Mouse (Mus musculus) adrenal gland (tissue): ENCODE results near the gene Lztr1.

Experiments used
- intact Hi-C: fragments of 180-260 bp; cut with DNase I; formaldehyde crosslinking; loops from one replicate; pipeline ENCODE4 v1.15.1; 2025
- long read RNA-seq, 2 experiments: library from polyadenylated mRNA; unstranded; transcript quantifications; one replicate each; pipeline ENCODE4 v2.0.0; 2020; ENCODE audit warnings: borderline replicate concordance in 1 of 2; ENCODE audit not compliant: insufficient replicate concordance in 1 of 2

The Lztr1 gene
- long read RNA-seq, experiment 1, transcript Lztr1-201 (21 exons, 3,394 nt): major isoform, 16 of 27 reads
- long read RNA-seq, experiment 1, partial matches to known transcripts: 7 of 27 reads
- long read RNA-seq, experiment 1, other reads (novel, unspliced or antisense): 4 of 27 reads
- long read RNA-seq, experiment 2, transcript Lztr1-201 (21 exons, 3,394 nt): major isoform, 20 of 30 reads
- long read RNA-seq, experiment 2, partial matches to known transcripts: 2 of 30 reads
- long read RNA-seq, experiment 2, other reads (novel, unspliced or antisense): 6 of 30 reads

GRCm38 (mm10) chr16:17508546-17509239, at the start of gene Lztr1:
Gene Lztr1, plus strand, starts transcription at chr16:17508688.
- intact Hi-C loops: loop anchor here (5.0 kb wide), 1 partner anchor 36 kb away; no protein-coding TSS in a partner anchor

- intact Hi-C loops: no loop called here
Observed at GRCm38 (mm10) chr16:17460254-17460653, 48.2 kb upstream of the Lztr1 start.

GRCm38 (mm10) chr16:17461596-17461995, 46.9 kb upstream of the Lztr1 start:
- intact Hi-C loops: no loop called here

GRCm38 (mm10) chr16:17463184-17463583, 45.3 kb upstream of the Lztr1 start:
- intact Hi-C loops: no loop called here

- intact Hi-C loops: no loop called here
Observed at GRCm38 (mm10) chr16:17466875-17467663, 41.4 kb upstream of the Lztr1 start.

- intact Hi-C loops: loop anchor here (5.0 kb wide), 2 partner anchors 35 to 60 kb away; partner anchors contain the start of genes Lztr1 and Thap7
Observed at GRCm38 (mm10) chr16:17472498-17472897, 36.0 kb upstream of the Lztr1 start.

GRCm38 (mm10) chr16:17474091-17474490, 34.4 kb upstream of the Lztr1 start:
- intact Hi-C loops: loop anchor here (5.0 kb wide), 2 partner anchors 33 to 58 kb away; partner anchors contain the start of genes Lztr1 and Thap7

GRCm38 (mm10) chr16:17474761-17475160, 33.7 kb upstream of the Lztr1 start:
- intact Hi-C loops: loop anchor here (5.0 kb wide), 2 partner anchors 33 to 58 kb away; partner anchors contain the start of genes Lztr1 and Thap7

GRCm38 (mm10) chr16:17475326-17475725, 33.2 kb upstream of the Lztr1 start:
- intact Hi-C loops: no loop called here

- intact Hi-C loops: no loop called here
Observed at GRCm38 (mm10) chr16:17478331-17478943, 30.1 kb upstream of the Lztr1 start.

GRCm38 (mm10) chr16:17481465-17481864, 27.0 kb upstream of the Lztr1 start:
- intact Hi-C loops: no loop called here

GRCm38 (mm10) chr16:17486505-17486904, 22.0 kb upstream of the Lztr1 start:
- intact Hi-C loops: no loop called here

GRCm38 (mm10) chr16:17488478-17489468, 19.7 kb upstream of the Lztr1 start:
- intact Hi-C loops: no loop called here

GRCm38 (mm10) chr16:17489469-17490111, 18.9 kb upstream of the Lztr1 start, which contains the start of gene Aifm3:
Gene Aifm3, plus strand, starts transcription at chr16:17489611.
- intact Hi-C loops: no loop called here

- intact Hi-C loops: no loop called here
Observed at GRCm38 (mm10) chr16:17491154-17491553, 17.3 kb upstream of the Lztr1 start.

GRCm38 (mm10) chr16:17491896-17492561, 16.5 kb upstream of the Lztr1 start:
- intact Hi-C loops: no loop called here

GRCm38 (mm10) chr16:17496499-17497305, 11.8 kb upstream of the Lztr1 start:
- intact Hi-C loops: no loop called here
